Mouse (Mus musculus) lung, postnatal 10 days (tissue): Measurements from ENCODE around the gene Npl.
"Not testable (repeated sequence)": the region's sequence is repeated elsewhere in the genome, so short reads cannot be mapped to it uniquely, and the experiment has no call there.

Experiments
- DNase-seq: peaks from one replicate; pipeline ENCODE4 v3.0.0; 2021

Npl gene

DNA sequence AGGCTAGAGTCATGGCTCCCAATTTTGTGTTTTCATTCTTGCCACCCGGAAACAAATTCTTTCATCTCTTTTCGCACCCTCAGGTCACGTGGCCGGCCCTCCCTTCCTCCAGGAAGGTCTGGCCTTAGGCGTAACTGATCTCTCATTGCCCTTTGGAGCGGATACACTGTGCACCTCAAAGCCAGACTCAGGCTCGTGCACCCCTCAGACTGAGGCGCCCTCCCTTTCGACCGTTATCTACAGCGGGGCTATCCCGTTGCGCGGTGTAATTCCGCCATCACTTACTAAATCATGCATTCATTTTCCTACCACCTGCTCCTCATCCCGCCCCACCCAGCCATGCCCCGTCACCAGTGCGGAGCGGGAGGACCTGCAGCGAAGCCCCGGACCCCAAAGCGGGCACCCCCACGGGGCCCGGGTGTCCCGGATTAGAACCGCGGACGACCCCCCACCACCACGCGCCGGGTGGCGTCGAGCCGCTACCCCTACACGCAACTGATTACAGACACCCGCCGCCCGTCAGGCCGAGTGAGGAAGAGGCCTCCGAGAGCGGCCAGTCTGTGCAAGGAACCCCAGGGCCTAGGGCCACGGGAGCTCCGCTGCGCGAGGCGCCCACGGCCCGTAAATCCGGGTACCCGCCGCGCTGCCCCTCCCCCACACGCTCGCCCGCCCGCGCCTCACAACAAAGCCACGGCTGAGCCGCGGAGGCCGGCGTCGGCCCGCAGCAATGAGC, 62.9 kb downstream of the Npl start:
- peak; percentile 69 for DNase-seq

DNA sequence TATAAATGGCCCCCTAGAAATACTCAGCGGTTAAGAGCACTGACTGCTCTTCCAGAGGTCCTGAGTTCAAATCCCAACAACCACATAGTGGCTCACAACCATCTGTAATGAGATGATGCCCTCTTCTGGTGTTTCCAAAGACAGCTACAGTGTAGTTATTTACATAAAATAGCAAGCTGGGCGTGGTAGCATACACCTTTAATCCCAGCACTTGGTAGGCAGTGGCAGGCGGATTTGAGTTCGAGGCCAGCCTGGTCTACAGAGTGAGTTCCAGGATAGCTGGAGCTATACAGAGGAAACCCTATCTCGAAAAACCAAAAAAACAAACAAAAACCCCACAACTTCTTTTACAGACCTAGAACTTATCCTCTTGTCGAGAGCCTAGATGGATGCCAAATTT, 63.7 kb downstream of the Npl start:
- DNase-seq: not testable (repeated sequence)

DNA sequence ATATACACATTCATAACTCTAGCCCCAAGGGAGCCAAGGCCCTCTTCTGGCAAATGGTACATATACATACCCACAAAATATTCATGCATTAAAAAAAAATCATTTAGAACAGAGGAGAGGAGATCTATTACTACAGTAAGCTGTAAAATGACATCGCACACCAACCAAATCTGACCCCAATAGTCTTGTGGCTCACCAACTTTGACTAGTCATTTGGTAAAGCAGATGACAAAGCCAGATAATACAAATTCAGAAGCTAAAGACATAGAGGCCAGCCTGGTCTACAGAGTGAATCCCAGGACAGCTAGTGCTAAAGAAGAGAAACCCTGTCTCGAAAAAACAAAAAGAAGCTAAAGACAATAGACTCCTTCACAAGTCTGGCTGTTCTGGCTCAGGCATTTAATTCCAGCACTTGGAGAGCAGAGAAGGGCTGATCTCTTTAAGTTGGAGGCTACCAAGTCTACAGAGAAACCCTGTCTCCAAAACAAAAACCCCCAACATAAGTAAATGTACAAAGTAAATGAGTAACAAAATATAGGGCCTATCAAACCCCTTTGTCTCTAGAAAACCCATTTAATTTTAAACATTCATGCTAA, 64.5 kb downstream of the Npl start:
- no peak for DNase-seq

DNA sequence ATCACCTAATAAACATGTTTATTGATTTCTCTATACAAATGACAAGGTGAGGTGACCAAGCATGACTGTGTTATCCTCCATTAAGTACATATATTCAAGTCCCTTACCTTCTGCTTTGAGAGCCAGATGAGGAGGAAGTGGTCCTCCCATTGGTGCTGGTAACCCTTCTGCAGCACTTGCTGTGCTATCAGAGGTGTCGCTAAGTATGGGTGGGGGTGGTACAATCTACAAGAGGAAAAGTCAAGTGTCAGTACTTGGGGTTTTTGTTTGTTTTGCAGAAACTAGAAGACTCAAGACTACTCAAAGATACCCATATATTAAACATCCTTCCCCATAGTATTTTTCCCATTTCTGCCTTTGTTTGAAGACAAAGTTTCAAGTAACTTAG, 68.8 kb downstream of the Npl start:
- DNase-seq: no peak

DNA sequence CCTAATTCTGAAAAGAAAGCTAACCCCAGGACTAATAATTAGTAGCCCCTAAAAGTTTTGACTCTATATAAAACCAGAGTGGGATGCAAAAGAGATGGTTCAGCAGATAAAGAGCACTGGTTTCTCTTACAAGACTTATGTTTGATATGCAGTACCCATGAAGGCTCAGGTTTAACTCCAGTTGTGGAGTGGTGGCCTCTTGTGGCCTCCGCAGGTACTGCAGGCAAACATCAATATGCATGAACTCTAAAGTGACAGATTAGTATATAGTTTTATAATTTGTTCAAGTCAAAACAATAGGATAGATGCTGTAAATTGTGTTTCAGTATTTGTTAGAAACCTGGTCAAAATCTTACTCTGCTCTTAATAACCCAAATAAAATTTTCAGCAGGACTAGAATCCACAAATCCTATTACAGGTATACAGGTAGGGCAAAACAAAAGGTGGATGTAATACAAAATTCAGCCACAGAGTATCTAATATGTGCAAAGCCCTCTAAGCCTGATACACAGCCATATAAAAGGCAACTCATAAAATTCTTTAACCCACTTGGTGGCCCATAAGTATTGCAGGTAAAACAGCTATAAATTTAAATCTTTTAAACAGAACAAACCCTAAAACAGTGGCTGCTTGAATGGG, 69.3 kb downstream of the Npl start:
- peak; percentile 78 for DNase-seq

DNA sequence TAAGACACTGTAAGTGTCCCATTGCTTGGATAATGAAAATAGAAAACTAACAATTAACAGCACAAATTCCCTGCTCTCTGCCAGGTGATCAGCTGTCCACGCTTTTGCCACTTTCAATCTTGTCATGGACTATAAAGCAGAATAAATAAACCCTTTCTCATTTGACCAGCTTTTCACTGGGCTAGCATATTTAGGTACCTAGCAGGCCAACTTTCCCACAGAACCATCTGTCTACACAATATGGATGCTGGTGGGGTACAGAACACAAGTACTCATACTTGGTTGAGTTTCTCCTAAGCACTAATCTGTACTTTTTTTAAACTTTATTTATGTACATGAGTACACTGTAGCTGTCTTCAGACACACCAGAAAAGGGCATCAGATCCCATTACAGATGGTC, 70.5 kb downstream of the Npl start:
- DNase-seq: no peak

DNA sequence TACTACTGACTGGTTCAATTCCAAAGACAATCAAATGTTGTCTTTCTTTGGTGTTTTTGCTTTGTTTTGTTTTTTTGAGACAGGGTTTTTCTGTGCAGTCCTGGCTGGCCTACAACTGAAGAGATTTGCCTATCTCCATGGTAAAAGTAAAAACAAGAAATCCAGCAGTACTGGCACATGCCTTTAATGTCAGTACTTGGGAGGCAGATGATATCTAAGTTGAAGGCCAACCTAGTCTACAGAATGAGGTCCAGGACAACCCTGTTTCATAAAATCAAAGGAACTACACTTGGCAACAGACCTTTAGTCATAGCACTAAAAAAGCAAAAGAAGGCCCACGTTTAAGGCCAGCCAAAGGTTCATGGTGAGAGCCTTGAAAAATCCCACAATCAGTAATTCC, 88.0 kb downstream of the Npl start:
- DNase-seq: no peak

DNA sequence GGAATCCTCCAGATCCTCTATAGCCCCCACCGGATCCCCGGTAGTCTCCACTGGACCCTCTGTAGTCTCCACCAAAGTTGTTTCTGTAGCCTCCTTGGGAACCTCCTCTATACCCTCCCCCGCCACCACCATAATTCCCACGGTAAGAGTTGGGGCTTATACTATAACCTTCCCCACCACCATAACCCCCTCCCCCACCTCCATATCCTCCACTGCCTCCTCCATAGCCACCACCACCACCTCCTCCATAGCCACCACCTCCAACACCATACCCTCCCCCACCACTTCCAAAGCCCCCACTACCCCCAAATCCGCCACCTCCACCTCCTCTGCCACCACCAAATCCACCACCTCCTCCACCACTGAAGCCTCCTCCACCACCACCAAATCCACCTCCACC, 93.7 kb downstream of the Npl start:
- no peak for DNase-seq

DNA sequence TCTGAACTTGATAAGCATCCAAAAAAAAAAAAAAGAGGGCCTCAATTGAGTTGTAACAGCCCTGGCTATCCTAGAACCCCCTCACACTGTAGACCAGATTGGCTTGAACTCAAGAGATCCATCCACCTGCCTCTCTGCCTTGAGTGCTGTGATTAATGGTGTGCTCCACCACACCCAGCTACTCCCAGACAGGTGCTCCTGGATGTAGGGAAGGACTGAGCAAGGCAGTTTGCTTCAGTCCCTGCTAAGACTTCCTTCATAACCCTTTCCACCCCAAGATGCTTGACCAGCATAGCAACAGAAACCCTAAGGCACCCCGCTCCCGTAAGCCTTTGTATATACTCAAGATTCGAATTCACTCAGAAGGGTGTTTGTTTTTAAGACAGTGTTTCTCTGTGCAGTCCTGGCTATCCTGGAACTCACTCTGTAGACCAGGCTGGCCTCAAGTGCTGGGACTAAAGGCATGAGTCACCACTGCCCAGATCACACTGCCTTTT, 96.7 kb downstream of the Npl start:
- no peak for DNase-seq
